Mouse (Mus musculus) brain, embryonic 14.5 days (tissue): Measurements from ENCODE around the gene Mylk.

Source experiments
- CTCF ChIP-seq: fragments of 200-500 bp; IDR thresholded peaks from 2 replicates; pipeline ENCODE4 v1.5.1; 2012; ENCODE audit warnings: inconsistent platforms, mild to moderate bottlenecking, moderate library complexity, borderline replicate concordance; ENCODE audit not compliant: insufficient read depth, insufficient read length; ENCODE audit errors: extremely low read depth
- POLR2A ChIP-seq: fragments of 200-500 bp; IDR thresholded peaks from 2 replicates; pipeline ENCODE4 v1.6.1; 2012; ENCODE audit warnings: mild to moderate bottlenecking, inconsistent platforms, borderline replicate concordance; ENCODE audit not compliant: poor library complexity, insufficient read depth, insufficient read length, severe bottlenecking; ENCODE audit errors: extremely low read depth

DNA sequence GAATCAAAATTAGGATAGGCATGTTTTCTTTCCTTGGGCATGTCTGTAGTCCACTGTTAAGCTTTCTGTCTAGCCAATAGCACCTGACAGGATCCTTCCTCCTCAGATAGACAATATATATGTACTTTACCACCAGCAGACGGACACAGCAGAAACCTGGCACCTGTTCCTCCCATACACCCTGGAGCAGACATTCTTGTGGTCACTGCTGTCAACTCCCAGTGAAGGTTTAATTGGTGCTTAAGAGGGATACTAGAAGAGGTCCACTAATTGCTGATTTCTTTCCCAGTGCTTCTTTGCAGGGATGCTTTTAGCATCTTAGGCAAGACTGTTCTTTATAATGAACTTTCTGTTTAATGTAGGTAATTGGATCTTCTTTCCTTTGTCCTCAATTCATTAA, 37.4 kb downstream of the Mylk start:
- TF ChIP-seq POLR2A (no peak), CTCF (no peak)
